ENCODE assay signal across 18 mouse cellular contexts in the genomic region with DNA sequence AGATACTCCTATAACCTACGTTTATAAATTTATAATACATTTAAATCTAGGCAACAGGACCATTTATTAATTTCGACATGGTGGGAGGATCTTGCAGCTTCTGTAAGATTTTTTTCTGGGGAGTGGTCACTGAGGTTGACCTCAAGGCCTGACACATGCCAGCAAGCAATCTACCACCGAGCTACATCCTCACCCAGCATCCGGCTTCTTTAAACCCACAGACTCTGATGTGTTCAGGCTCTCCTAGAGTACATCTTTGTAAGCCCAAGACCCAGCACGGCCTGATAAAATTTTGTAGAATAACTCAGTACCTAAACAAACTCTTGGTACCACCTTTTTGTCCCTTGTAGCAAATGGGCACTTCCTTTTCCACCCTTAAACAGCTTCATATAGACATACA. TPM values are rescaled to one million over a fixed set of nuclear protein-coding genes. Genes with fewer than 3 reads are reported as not detected.
DNase-seq lines count a peak whose midpoint lies in the region; ATAC-seq lines count a peak whose summit lies in the region.
"Had no signal": no experiment of that assay in that cellular context is flagged by ENCODE, and none has a peak within 500 bp of the region (broad histone marks: within the 10 kb centered on the region; RNA-seq: fewer than 3 reads in every experiment).

No protein-coding gene starts in this region.

- peak; percentile 80 for DNase-seq in midbrain, embryonic 11.5 days (ENCODE audit: low spot score, missing footprints)
- DNase-seq in CD4-positive helper T cell, adult 2 months (ENCODE audit: low read depth, low spot score) = peak; percentile 31
- DNase-seq in gastrocnemius, adult 8-10 months (ENCODE audit: low spot score in 2 of 2) = no peak
- DNase-seq in left cerebral cortex, postnatal 14 days (ENCODE audit: low spot score in 2 of 2) = no peak
- DNase-seq: adrenal gland, postnatal 10 days; cerebellum, adult 9-11 months; gastrocnemius, adult 2 months; gastrocnemius, postnatal 36 days; heart, adult 2 months had no signal

- no peak for ATAC-seq in midbrain, embryonic 11.5 days (ENCODE audit: low FRiP score)
- ATAC-seq in midbrain, embryonic 16.5 days = no peak
- ATAC-seq in CD4-positive, CD25-positive, alpha-beta regulatory T cell, adult 4 months = peak; percentile 56
- ATAC-seq in megakaryocyte, adult 5-6 weeks (ENCODE audit: poor library complexity, severe bottlenecking) = peak; percentile 40; the same call in 1 of the 2 replicates

- no peaks in the 10 kb centered on the region for H3K27me3 ChIP-seq in midbrain, embryonic 11.5 days (ENCODE audit: control insufficient read depth, insufficient read depth, low read length)
- no peaks in the 10 kb centered on the region for H3K27me3 ChIP-seq in midbrain, embryonic 16.5 days (ENCODE audit: control insufficient read depth, insufficient read depth, low read depth, low read length)
- H3K27me3 ChIP-seq: embryonic facial prominence, embryonic 15.5 days; heart, embryonic 12.5 days; hindbrain, embryonic 15.5 days had no signal

- WGBS in midbrain, embryonic 11.5 days = 88% methylated on average over 5 of the region's 5 CpGs
- 92% methylated on average over 5 of the region's 5 CpGs for WGBS in midbrain, embryonic 16.5 days

- H3K4me1 ChIP-seq in midbrain, embryonic 11.5 days (ENCODE audit: control insufficient read depth, insufficient read depth, low read length) = 0 out of 2 replicates have a peak, but pooled peaks cover 5% of the 10 kb centered on the region
- H3K4me1 ChIP-seq in midbrain, embryonic 16.5 days (ENCODE audit: control insufficient read depth, insufficient read depth, low read length) = peaks cover 12% of the 10 kb centered on the region
- H3K4me1 ChIP-seq: heart, embryonic 12.5 days had no signal

- H3K4me3 ChIP-seq in midbrain, embryonic 11.5 days (ENCODE audit: low read depth, low read length) = no peak overlapping the region
- H3K4me3 ChIP-seq in midbrain, embryonic 16.5 days (ENCODE audit: low read depth, low read length) = no peak overlapping the region
- H3K4me3 ChIP-seq: embryonic facial prominence, embryonic 15.5 days; erythroblast, embryonic 14.5 days; forebrain, embryonic 10.5 days; gastrocnemius, adult 2 months; heart, adult 2 months; heart, embryonic 12.5 days; hindbrain, embryonic 10.5 days; hindbrain, embryonic 15.5 days had no signal

- H3K9ac ChIP-seq in midbrain, embryonic 11.5 days (ENCODE audit: low read length) = no peak overlapping the region
- no peak overlapping the region for H3K9ac ChIP-seq in midbrain, embryonic 16.5 days (ENCODE audit: low read depth, low read length)
- H3K9ac ChIP-seq: embryonic facial prominence, embryonic 15.5 days; heart, embryonic 12.5 days had no signal

- H3K9me3 ChIP-seq in midbrain, embryonic 11.5 days (ENCODE audit: control insufficient read depth, low read length) = no peaks in the 10 kb centered on the region; the same call in 1 of the 2 replicates
- H3K9me3 ChIP-seq in midbrain, embryonic 16.5 days (replicated peaks; ENCODE audit: control insufficient read depth, low read length, poor library complexity, severe bottlenecking) = no peaks in the 10 kb centered on the region
- H3K9me3 ChIP-seq: embryonic facial prominence, embryonic 15.5 days; hindbrain, embryonic 15.5 days had no signal

- no peaks in the 10 kb centered on the region for H3K36me3 ChIP-seq in midbrain, embryonic 11.5 days (ENCODE audit: control insufficient read depth, insufficient read depth, low read length)
- no peaks in the 10 kb centered on the region for H3K36me3 ChIP-seq in midbrain, embryonic 16.5 days (ENCODE audit: control insufficient read depth, insufficient read depth, low read length)
- H3K36me3 ChIP-seq: embryonic facial prominence, embryonic 15.5 days; heart, embryonic 12.5 days; hindbrain, embryonic 15.5 days had no signal

- H3K4me2 ChIP-seq in midbrain, embryonic 11.5 days = no peak overlapping the region
- H3K4me2 ChIP-seq in midbrain, embryonic 16.5 days (ENCODE audit: low read length) = no peak overlapping the region
- H3K4me2 ChIP-seq: embryonic facial prominence, embryonic 15.5 days; heart, embryonic 12.5 days had no signal

- H3K27ac ChIP-seq in midbrain, embryonic 11.5 days (ENCODE audit: low read depth, low read length) = no peak overlapping the region
- no peak overlapping the region for H3K27ac ChIP-seq in midbrain, embryonic 16.5 days (ENCODE audit: low read length)
- H3K27ac ChIP-seq: embryonic facial prominence, embryonic 15.5 days; forebrain, embryonic 10.5 days; gastrocnemius, adult 2 months; heart, adult 2 months; hindbrain, embryonic 10.5 days had no signal

- intact Hi-C loops in left cerebral cortex, postnatal 14 days (cut with DNase I) = loop anchor here (10.0 kb wide), 1 partner anchor 273 kb away; a partner anchor contains a TSS

RNA-seq across cellular contexts. Expression of a gene that starts 46.7 kb away (rescaled TPM):
- polyA plus RNA-seq in midbrain, embryonic 11.5 days (2014; fragmentation: Nextera tagmentation; extraction: Ambion mirVana) = 23.8 and 24.6 TPM in 2 replicates
- 3.4 and 4.0 TPM in 2 replicates for polyA plus RNA-seq in midbrain, embryonic 16.5 days (2015; fragmentation: Nextera tagmentation; extraction: Ambion mirVana)
- 1 to 10 TPM; 1.0 to 1.5 TPM for polyA plus RNA-seq in CD4-positive, CD25-positive, alpha-beta regulatory T cell, adult 4 months (2017; shearing (Covaris generic))
- total RNA-seq in megakaryocyte, adult 5-6 weeks (2015) = 5.4 and 7.0 TPM in 2 replicates
- 12.8 and 17.3 TPM in 2 replicates for total RNA-seq in megakaryocyte, adult 5-6 weeks (2017)
- not detected for total RNA-seq in gastrocnemius, adult 8-10 months (2022)
- total RNA-seq in left cerebral cortex, postnatal 14 days (2021) = under 1 TPM; 0.29 to 0.61 TPM
- total RNA-seq: gastrocnemius, adult 2 months; gastrocnemius, postnatal 36 days had no signal

RNA-seq across cellular contexts. Expression of a gene that starts 46.8 kb away (rescaled TPM):
- polyA plus RNA-seq in midbrain, embryonic 11.5 days (2014; fragmentation: Nextera tagmentation; extraction: Ambion mirVana) = 78.3 and 81.9 TPM in 2 replicates
- polyA plus RNA-seq in midbrain, embryonic 16.5 days (2015; fragmentation: Nextera tagmentation; extraction: Ambion mirVana) = 49.6 and 53.5 TPM in 2 replicates
- polyA plus RNA-seq in CD4-positive, CD25-positive, alpha-beta regulatory T cell, adult 4 months (2017; shearing (Covaris generic)) = 10 to 100 TPM; 25.4 to 34.4 TPM
- total RNA-seq in megakaryocyte, adult 5-6 weeks (2015) = 25.6 and 30.3 TPM in 2 replicates
- total RNA-seq in megakaryocyte, adult 5-6 weeks (2017) = 11.9 and 13.5 TPM in 2 replicates
- 1 to 10 TPM; 2.2 to 4.1 (median 3.2) TPM for total RNA-seq in gastrocnemius, adult 8-10 months (2022)
- 10 to 100 TPM; 26.5 to 30.0 TPM for total RNA-seq in left cerebral cortex, postnatal 14 days (2021)

Comparison
In these comparisons a context has a peak if more than half of its experiments do, and no peak if none do; other contexts are left out.
1. ATAC-seq: peak in CD4-positive, CD25-positive, alpha-beta regulatory T cell, adult 4 months (single experiment) and megakaryocyte, adult 5-6 weeks (single experiment); none in midbrain, embryonic 11.5 days (single experiment) and midbrain, embryonic 16.5 days (single experiment).
2. DNase-seq: peak in midbrain, embryonic 11.5 days (single experiment) and CD4-positive helper T cell, adult 2 months (single experiment); none in gastrocnemius, adult 8-10 months (0 of 2) and left cerebral cortex, postnatal 14 days (0 of 2).